Mouse (Mus musculus): ENCODE measurements around the gene Arhgdib.

Gene Arhgdib

GRCm38 (mm10) chr6:136883431-136883915, 58.2 kb downstream of the Arhgdib start:
- no peak for DNase-seq

GRCm38 (mm10) chr6:136881678-136882077, 60.0 kb downstream of the Arhgdib start:
- DNase-seq = no peak

- DNase-seq = peak; percentile 39
These were observed 66.0 kb downstream of the Arhgdib start, which contains the start of gene Mgp for GRCm38 (mm10) chr6:136875670-136876069. Gene Mgp, minus strand, starts transcription at chr6:136875823.

GRCm38 (mm10) chr6:136874599-136874998, 67.1 kb downstream of the Arhgdib start:
- DNase-seq = no peak
